8 mouse cellular contexts compared by ENCODE assay signal in genomic region chr8:13493011-13493410, GRCm38 (mm10). TPM values are rescaled to one million over a fixed set of nuclear protein-coding genes. Genes with fewer than 3 reads are reported as not detected.
DNase-seq lines count a peak whose midpoint lies in the region; ATAC-seq and TF ChIP-seq lines count a peak whose summit lies in the region.

No protein-coding gene starts in this region.

- no peak for ATAC-seq in heart, embryonic 11.5 days (replicated peaks; ENCODE audit: insufficient number of reproducible peaks, low FRiP score, low TSS enrichment)
- ATAC-seq in midbrain, embryonic 13.5 days: no peak

- peaks cover 27% of the 10 kb centered on the region for H3K27me3 ChIP-seq in heart, embryonic 11.5 days (ENCODE audit: control insufficient read depth, insufficient read depth, low read length)
- no peaks in the 10 kb centered on the region for H3K27me3 ChIP-seq in kidney, adult 2 months (replicated peaks; ENCODE audit: control insufficient read depth, insufficient read depth, low read length)
- H3K27me3 ChIP-seq in midbrain, embryonic 13.5 days: peaks cover 49% of the 10 kb centered on the region

- H3K9me3 ChIP-seq in heart, embryonic 11.5 days (replicated peaks; ENCODE audit: control insufficient read depth, low read length): no peaks in the 10 kb centered on the region
- H3K9me3 ChIP-seq in midbrain, embryonic 13.5 days: no peaks in the 10 kb centered on the region

- peak overlapping the region; percentile 76 for H3K4me3 ChIP-seq in brown adipose tissue, adult 24 weeks (ENCODE audit: insufficient read depth, low read depth, low read length)
- H3K4me3 ChIP-seq in heart, embryonic 11.5 days (ENCODE audit: low read depth, low read length): peak overlapping the region; percentile 63
- H3K4me3 ChIP-seq in kidney, adult 2 months (ENCODE audit: insufficient read depth, low read depth, low read length): peak overlapping the region; percentile 90
- H3K4me3 ChIP-seq in midbrain, embryonic 13.5 days (replicated peaks): no peak overlapping the region

- H3K9ac ChIP-seq in heart, embryonic 11.5 days (ENCODE audit: low read depth, low read length): peak overlapping the region; percentile 68; the same call in 1 of the 2 replicates
- no peak overlapping the region for H3K9ac ChIP-seq in midbrain, embryonic 13.5 days (replicated peaks)

- DNase-seq in adrenal gland, adult (ENCODE audit: inconsistent age in 2 of 2, low spot score in 1 of 2): peak; percentile 62 to 84
- DNase-seq in adrenal gland, postnatal 4 days (ENCODE audit: low spot score in 2 of 2): no peak
- DNase-seq in kidney, adult 2 months: peak; percentile 81
- DNase-seq in left cerebral cortex, postnatal 25 days (ENCODE audit: low spot score in 2 of 2): no peak
- no peak for DNase-seq in B cell, adult 2 months

- H3K4me2 ChIP-seq in heart, embryonic 11.5 days: peak overlapping the region; percentile 91
- H3K4me2 ChIP-seq in midbrain, embryonic 13.5 days (replicated peaks): peak overlapping the region; percentile 64; the same call in 1 of the 2 replicates

- 36% methylated on average over 11 of the region's 11 CpGs for WGBS in heart, embryonic 11.5 days (ENCODE audit: insufficient replicate concordance)
- 22% methylated on average over 11 of the region's 11 CpGs for WGBS in kidney, adult 2 months
- WGBS in midbrain, embryonic 13.5 days: 59% methylated on average over 11 of the region's 11 CpGs

- TF ChIP-seq CTCF in kidney, adult 2 months (conservative IDR thresholded peaks at IDR 0.05; ENCODE audit: insufficient read depth, insufficient read length, low read depth, low read length): no peak

- H3K27ac ChIP-seq in brown adipose tissue, adult 24 weeks (replicated peaks; ENCODE audit: low read depth, low read length): no peak overlapping the region; the same call in 1 of the 2 replicates
- no peak overlapping the region for H3K27ac ChIP-seq in heart, embryonic 11.5 days (ENCODE audit: low read depth, low read length)
- H3K27ac ChIP-seq in kidney, adult 2 months (ENCODE audit: insufficient read depth, low read depth, low read length): peak overlapping the region; percentile 81
- H3K27ac ChIP-seq in midbrain, embryonic 13.5 days: no peak overlapping the region

- no peak for TF ChIP-seq POLR2A in kidney, adult 2 months (IDR thresholded peaks at IDR 0.05; ENCODE audit: low read depth, low read length)

- H3K36me3 ChIP-seq in heart, embryonic 11.5 days (ENCODE audit: control insufficient read depth, insufficient read depth, low read length): no peaks in the 10 kb centered on the region
- H3K36me3 ChIP-seq in kidney, adult 2 months (ENCODE audit: control insufficient read depth, insufficient read depth, low read length): no peaks in the 10 kb centered on the region
- no peaks in the 10 kb centered on the region for H3K36me3 ChIP-seq in midbrain, embryonic 13.5 days

- H3K4me1 ChIP-seq in brown adipose tissue, adult 24 weeks (ENCODE audit: control insufficient read depth, insufficient read depth, insufficient read length, low read length): peaks cover 29% of the 10 kb centered on the region
- peaks cover 20% of the 10 kb centered on the region for H3K4me1 ChIP-seq in heart, embryonic 11.5 days (ENCODE audit: control insufficient read depth, insufficient read depth, low read length)
- H3K4me1 ChIP-seq in kidney, adult 2 months (ENCODE audit: control insufficient read depth, insufficient read depth, low read length): peaks cover 24% of the 10 kb centered on the region
- peaks cover 38% of the 10 kb centered on the region for H3K4me1 ChIP-seq in midbrain, embryonic 13.5 days (replicated peaks)

- intact Hi-C loops in left cerebral cortex, postnatal 25 days (cut with DNase I): no loop called here

RNA-seq across cellular contexts. Expression of gene Gas6, which starts 1.3 kb away (rescaled TPM):
- 100 to 1,000 TPM; 158 to 160 TPM for total RNA-seq in adrenal gland, postnatal 4 days (2021)
- 29.5 and 31.0 TPM in 2 replicates for polyA plus RNA-seq in brown adipose tissue, adult 24 weeks (2012; ENCODE audit: insufficient read depth, insufficient read length, missing spikeins)
- polyA plus RNA-seq in heart, embryonic 11.5 days (2014; fragmentation: Nextera tagmentation; extraction: Ambion mirVana): 12.4 and 17.7 TPM in 2 replicates
- polyA plus RNA-seq in kidney, adult 2 months (2012; rRNA removed): 461 and 486 TPM in 2 replicates
- polyA plus RNA-seq in midbrain, embryonic 13.5 days (2015; fragmentation: Nextera tagmentation; extraction: Ambion mirVana): 13.8 and 15.9 TPM in 2 replicates
- total RNA-seq in left cerebral cortex, postnatal 25 days (2021): 10 to 100 TPM; 97.5 to 98.9 TPM

RNA-seq across cellular contexts. Expression of gene Tmem255b, which starts 58.0 kb away (rescaled TPM):
- 1 to 10 TPM; 1.7 to 3.3 TPM for total RNA-seq in adrenal gland, postnatal 4 days (2021)
- polyA plus RNA-seq in brown adipose tissue, adult 24 weeks (2012; ENCODE audit: insufficient read depth, insufficient read length, missing spikeins): 1.4 and 1.7 TPM in 2 replicates
- polyA plus RNA-seq in heart, embryonic 11.5 days (2014; fragmentation: Nextera tagmentation; extraction: Ambion mirVana): 0.25 and 0.33 TPM in 2 replicates
- polyA plus RNA-seq in kidney, adult 2 months (2012; rRNA removed): 1.3 and 1.8 TPM in 2 replicates
- not detected in 2 replicates for polyA plus RNA-seq in midbrain, embryonic 13.5 days (2015; fragmentation: Nextera tagmentation; extraction: Ambion mirVana)
- total RNA-seq in left cerebral cortex, postnatal 25 days (2021): 1 to 10 TPM; 5.0 to 5.6 TPM

Comparison
In these comparisons a context has a peak if more than half of its experiments do, and no peak if none do; other contexts are left out.
1. DNase-seq: peak in adrenal gland, adult (2 of 2) and kidney, adult 2 months (single experiment); none in adrenal gland, postnatal 4 days (0 of 2), left cerebral cortex, postnatal 25 days (0 of 2) and B cell, adult 2 months (0 of 2).
2. RNA of gene Gas6, which starts 1.3 kb away (polyA plus RNA-seq): 461 to 486 TPM in kidney, adult 2 months; 29.5 to 31.0 TPM in brown adipose tissue, adult 24 weeks, 13.8 to 15.9 TPM in midbrain, embryonic 13.5 days and 12.4 to 17.7 TPM in heart, embryonic 11.5 days; every median in the first group is over 10 times any median in the second.